Mouse (Mus musculus): Measurements from ENCODE around the gene Kifc3. TPM values are rescaled to one million over a fixed set of nuclear protein-coding genes. Genes with fewer than 3 reads are reported as not detected.

Kifc3 gene
- polyA plus RNA-seq, 1 experiment from 2014 or later = 46.2 TPM

GRCm38 (mm10) chr8:95058661-95059060 is 144.0 kb downstream of the Kifc3 start:
- no peak for DNase-seq (ENCODE audit: low spot score)
- H3K27ac ChIP-seq = no peak overlapping the region
- H3K9me3 ChIP-seq (replicated peaks; ENCODE audit: low read length) = no peaks in the 10 kb centered on the region
- H3K27me3 ChIP-seq (ENCODE audit: insufficient read depth, low read length) = no peaks in the 10 kb centered on the region
- 64% methylated on average over 6 of the region's 6 CpGs for WGBS
- no peaks in the 10 kb centered on the region for H3K4me1 ChIP-seq (replicated peaks; ENCODE audit: insufficient read depth, low read length)
- H3K36me3 ChIP-seq (ENCODE audit: insufficient read depth, low read length) = no peaks in the 10 kb centered on the region
- H3K4me2 ChIP-seq (ENCODE audit: low read length) = no peak overlapping the region
- no peak for TF ChIP-seq CTCF (IDR thresholded peaks at IDR 0.05; ENCODE audit: low read depth)
- H3K4me3 ChIP-seq (replicated peaks; ENCODE audit: low read depth, low read length) = no peak overlapping the region
- ATAC-seq (replicated peaks; ENCODE audit: low FRiP score, low read depth) = no peak
- no peak overlapping the region for H3K9ac ChIP-seq (ENCODE audit: low read depth, low read length)

GRCm38 (mm10) chr8:95056414-95056813 is 146.2 kb downstream of the Kifc3 start:
- no peak overlapping the region for H3K4me2 ChIP-seq (ENCODE audit: low read length)
- H3K4me3 ChIP-seq (replicated peaks; ENCODE audit: low read depth, low read length) = no peak overlapping the region
- DNase-seq (ENCODE audit: low spot score) (no peak), ATAC-seq (replicated peaks; ENCODE audit: low FRiP score, low read depth) (no peak)
- no peaks in the 10 kb centered on the region for H3K4me1 ChIP-seq (replicated peaks; ENCODE audit: insufficient read depth, low read length)
- H3K27me3 ChIP-seq (ENCODE audit: insufficient read depth, low read length) = no peaks in the 10 kb centered on the region
- H3K27ac ChIP-seq = no peak overlapping the region
- H3K9ac ChIP-seq (ENCODE audit: low read depth, low read length) = no peak overlapping the region
- no peak for TF ChIP-seq CTCF (IDR thresholded peaks at IDR 0.05; ENCODE audit: low read depth)
- no peaks in the 10 kb centered on the region for H3K9me3 ChIP-seq (replicated peaks; ENCODE audit: low read length)
- WGBS = 81% methylated on average over 5 of the region's 5 CpGs
- no peaks in the 10 kb centered on the region for H3K36me3 ChIP-seq (ENCODE audit: insufficient read depth, low read length)

- H3K27me3 ChIP-seq (ENCODE audit: insufficient read depth, low read length) = no peaks in the 10 kb centered on the region
- H3K4me1 ChIP-seq (replicated peaks; ENCODE audit: insufficient read depth, low read length) = no peaks in the 10 kb centered on the region
- 13% methylated on average over 2 of the region's 2 CpGs for WGBS
- TF ChIP-seq CTCF (IDR thresholded peaks at IDR 0.05; ENCODE audit: low read depth) = no peak
- H3K4me3 ChIP-seq (replicated peaks; ENCODE audit: low read depth, low read length) = no peak within 1 kb of the TSS
- H3K9ac ChIP-seq (ENCODE audit: low read depth, low read length) = no peak within 1 kb of the TSS
- H3K36me3 ChIP-seq (ENCODE audit: insufficient read depth, low read length) = no peaks in the 10 kb centered on the region
- DNase-seq (ENCODE audit: low spot score) (peak; percentile 54), ATAC-seq (replicated peaks; ENCODE audit: low FRiP score, low read depth) (peak; percentile 61; the same call in 1 of the 2 replicates)
- H3K9me3 ChIP-seq (replicated peaks; ENCODE audit: low read length) = no peaks in the 10 kb centered on the region
- no peak within 1 kb of the TSS for H3K4me2 ChIP-seq (ENCODE audit: low read length)
- no peak within 1 kb of the TSS for H3K27ac ChIP-seq
Measured at GRCm38 (mm10) chr8:95054927-95055510, 147.6 kb downstream of the Kifc3 start, which contains the start of gene Drc7. Drc7 (plus strand) TSS chr8:95055103.

GRCm38 (mm10) chr8:95054438-95054837 is 148.2 kb downstream of the Kifc3 start:
- Histone ChIP-seq H3K4me2 (ENCODE audit: low read length) (no peak overlapping the region), H3K36me3 (ENCODE audit: insufficient read depth, low read length) (no peaks in the 10 kb centered on the region), H3K4me3 (replicated peaks; ENCODE audit: low read depth, low read length) (no peak overlapping the region), H3K4me1 (replicated peaks; ENCODE audit: insufficient read depth, low read length) (no peaks in the 10 kb centered on the region), H3K27me3 (ENCODE audit: insufficient read depth, low read length) (no peaks in the 10 kb centered on the region), H3K9me3 (replicated peaks; ENCODE audit: low read length) (no peaks in the 10 kb centered on the region), H3K27ac (no peak overlapping the region), H3K9ac (ENCODE audit: low read depth, low read length) (no peak overlapping the region)
- TF ChIP-seq CTCF (IDR thresholded peaks at IDR 0.05; ENCODE audit: low read depth) = no peak
- no peak for DNase-seq (ENCODE audit: low spot score)
- 0 out of 2 replicates have a peak, but pooled peaks have one; percentile 5 for ATAC-seq (replicated peaks; ENCODE audit: low FRiP score, low read depth)
- 62% methylated on average over 6 of the region's 6 CpGs for WGBS

Other genes starting within 250 kb of the Kifc3 start
- gene Adgrg1, start 228.1 kb downstream of the Kifc3 start, polyA plus RNA-seq (2015; fragmentation: Nextera tagmentation; extraction: Ambion mirVana) = 109 and 125 TPM in 2 replicates
- 3.7 and 4.4 TPM in 2 replicates for gene Adgrg3, start 185.1 kb downstream of the Kifc3 start, polyA plus RNA-seq (2015; fragmentation: Nextera tagmentation; extraction: Ambion mirVana)
- gene Drc7, start 147.7 kb downstream of the Kifc3 start, polyA plus RNA-seq (2015; fragmentation: Nextera tagmentation; extraction: Ambion mirVana) = not detected in 2 replicates
- gene Katnb1, start 121.6 kb downstream of the Kifc3 start, polyA plus RNA-seq (2015; fragmentation: Nextera tagmentation; extraction: Ambion mirVana) = 21.2 and 22.9 TPM in 2 replicates
- 1.0 and 2.1 TPM in 2 replicates for gene Cngb1, start 103.8 kb upstream of the Kifc3 start, polyA plus RNA-seq (2015; fragmentation: Nextera tagmentation; extraction: Ambion mirVana)
- gene Tepp, start 107.8 kb upstream of the Kifc3 start, polyA plus RNA-seq (2015; fragmentation: Nextera tagmentation; extraction: Ambion mirVana) = 0.30 TPM in 1 of 2 replicates, not detected in the other
- gene Zfp319, start 129.1 kb upstream of the Kifc3 start, polyA plus RNA-seq (2015; fragmentation: Nextera tagmentation; extraction: Ambion mirVana) = 6.3 and 6.6 TPM in 2 replicates
- gene Usb1, start 129.5 kb upstream of the Kifc3 start, polyA plus RNA-seq (2015; fragmentation: Nextera tagmentation; extraction: Ambion mirVana) = 42.9 and 45.6 TPM in 2 replicates
- 5.0 and 5.8 TPM in 2 replicates for gene Mmp15, start 149.5 kb upstream of the Kifc3 start, polyA plus RNA-seq (2015; fragmentation: Nextera tagmentation; extraction: Ambion mirVana)
- gene Cfap20, start 232.1 kb upstream of the Kifc3 start, polyA plus RNA-seq (2015; fragmentation: Nextera tagmentation; extraction: Ambion mirVana) = 126 and 129 TPM in 2 replicates